Mouse (Mus musculus): ENCODE measurements around the gene Adat3. TPM values are rescaled to one million over a fixed set of nuclear protein-coding genes. Genes with fewer than 3 reads are reported as not detected.

Adat3 gene
- polyA plus RNA-seq, 1 experiment from 2014 or later = 9.7 TPM

- WGBS = under 1% methylated on average over 91 of the region's 96 CpGs
- Histone ChIP-seq H3K9ac (ENCODE audit: low read depth, low read length) (peak overlapping the region; percentile 89), H3K27ac (ENCODE audit: low read depth, low read length) (peak overlapping the region; percentile 95), H3K4me2 (peak overlapping the region; percentile 97), H3K27me3 (replicated peaks; ENCODE audit: control insufficient read depth, insufficient read depth, low read length) (no peaks in the 10 kb centered on the region), H3K9me3 (ENCODE audit: control insufficient read depth, low read length) (no peaks in the 10 kb centered on the region), H3K4me1 (replicated peaks; ENCODE audit: control insufficient read depth, insufficient read depth, low read length) (peaks cover 54% of the 10 kb centered on the region), H3K4me3 (ENCODE audit: low read depth, low read length) (peak overlapping the region; percentile 97), H3K36me3 (ENCODE audit: control insufficient read depth, insufficient read depth, low read length) (no peaks in the 10 kb centered on the region)
- DNase-seq (ENCODE audit: low spot score) (peak; percentile 80), ATAC-seq (replicated peaks; ENCODE audit: low FRiP score) (no peak)
Observed at GRCm38 (mm10) chr10:80576351-80577194, 26.1 kb upstream of the Adat3 start.

GRCm38 (mm10) chr10:80577195-80578130 is 25.2 kb upstream of the Adat3 start, which contains the start of gene Klf16:
TSS of gene Klf16 (minus strand) at chr10:80577321.
- no peaks in the 10 kb centered on the region for H3K36me3 ChIP-seq (ENCODE audit: control insufficient read depth, insufficient read depth, low read length)
- peak within 1 kb of the TSS; percentile 97 for H3K4me2 ChIP-seq
- H3K27ac ChIP-seq (ENCODE audit: low read depth, low read length) = peak within 1 kb of the TSS; percentile 95
- peak; percentile 81 for ATAC-seq (replicated peaks; ENCODE audit: low FRiP score)
- DNase-seq (ENCODE audit: low spot score) = peak; percentile 100
- no peaks in the 10 kb centered on the region for H3K27me3 ChIP-seq (replicated peaks; ENCODE audit: control insufficient read depth, insufficient read depth, low read length)
- peak within 1 kb of the TSS; percentile 97 for H3K4me3 ChIP-seq (ENCODE audit: low read depth, low read length)
- peaks cover 46% of the 10 kb centered on the region for H3K4me1 ChIP-seq (replicated peaks; ENCODE audit: control insufficient read depth, insufficient read depth, low read length)
- H3K9me3 ChIP-seq (ENCODE audit: control insufficient read depth, low read length) = no peaks in the 10 kb centered on the region
- peak within 1 kb of the TSS; percentile 89 for H3K9ac ChIP-seq (ENCODE audit: low read depth, low read length)
- WGBS = under 1% methylated on average over 80 of the region's 97 CpGs

GRCm38 (mm10) chr10:80578131-80578750 is 24.4 kb upstream of the Adat3 start:
- peak overlapping the region; percentile 97 for H3K4me2 ChIP-seq
- H3K27ac ChIP-seq (ENCODE audit: low read depth, low read length) = peak overlapping the region; percentile 95
- H3K4me1 ChIP-seq (replicated peaks; ENCODE audit: control insufficient read depth, insufficient read depth, low read length) = peaks cover 40% of the 10 kb centered on the region
- peak overlapping the region; percentile 89 for H3K9ac ChIP-seq (ENCODE audit: low read depth, low read length)
- H3K27me3 ChIP-seq (replicated peaks; ENCODE audit: control insufficient read depth, insufficient read depth, low read length) = no peaks in the 10 kb centered on the region
- peak overlapping the region; percentile 97 for H3K4me3 ChIP-seq (ENCODE audit: low read depth, low read length)
- ATAC-seq (replicated peaks; ENCODE audit: low FRiP score) (peak; percentile 65), DNase-seq (ENCODE audit: low spot score) (peak; percentile 87)
- WGBS = under 1% methylated on average over 29 of the region's 29 CpGs
- H3K36me3 ChIP-seq (ENCODE audit: control insufficient read depth, insufficient read depth, low read length) = peaks cover under 1% of the 10 kb centered on the region; the same call in 1 of the 2 replicates
- H3K9me3 ChIP-seq (ENCODE audit: control insufficient read depth, low read length) = no peaks in the 10 kb centered on the region

- WGBS = 8% methylated on average over 8 of the region's 8 CpGs
- Histone ChIP-seq H3K4me2 (peak overlapping the region; percentile 97), H3K27ac (ENCODE audit: low read depth, low read length) (peak overlapping the region; percentile 95), H3K4me1 (replicated peaks; ENCODE audit: control insufficient read depth, insufficient read depth, low read length) (peaks cover 33% of the 10 kb centered on the region), H3K36me3 (ENCODE audit: control insufficient read depth, insufficient read depth, low read length) (peaks cover 7% of the 10 kb centered on the region; the same call in 1 of the 2 replicates), H3K9me3 (ENCODE audit: control insufficient read depth, low read length) (no peaks in the 10 kb centered on the region), H3K27me3 (replicated peaks; ENCODE audit: control insufficient read depth, insufficient read depth, low read length) (no peaks in the 10 kb centered on the region), H3K9ac (ENCODE audit: low read depth, low read length) (peak overlapping the region; percentile 89), H3K4me3 (ENCODE audit: low read depth, low read length) (peak overlapping the region; percentile 97)
- ATAC-seq (replicated peaks; ENCODE audit: low FRiP score) (peak; percentile 48), DNase-seq (ENCODE audit: low spot score) (no peak)
Observed at GRCm38 (mm10) chr10:80578911-80579310, 23.8 kb upstream of the Adat3 start.

- Histone ChIP-seq H3K27me3 (replicated peaks; ENCODE audit: control insufficient read depth, insufficient read depth, low read length) (no peaks in the 10 kb centered on the region), H3K4me3 (ENCODE audit: low read depth, low read length) (no peak overlapping the region), H3K9ac (ENCODE audit: low read depth, low read length) (no peak overlapping the region), H3K36me3 (ENCODE audit: control insufficient read depth, insufficient read depth, low read length) (peaks cover 11% of the 10 kb centered on the region), H3K27ac (ENCODE audit: low read depth, low read length) (no peak overlapping the region), H3K4me1 (replicated peaks; ENCODE audit: control insufficient read depth, insufficient read depth, low read length) (peaks cover 17% of the 10 kb centered on the region), H3K4me2 (no peak overlapping the region), H3K9me3 (ENCODE audit: control insufficient read depth, low read length) (no peaks in the 10 kb centered on the region)
- DNase-seq (ENCODE audit: low spot score) = no peak
- no peak for ATAC-seq (replicated peaks; ENCODE audit: low FRiP score)
- 82% methylated on average over 5 of the region's 5 CpGs for WGBS
Observed at GRCm38 (mm10) chr10:80583047-80583446, 19.6 kb upstream of the Adat3 start.

- Histone ChIP-seq H3K4me3 (ENCODE audit: low read depth, low read length) (no peak overlapping the region), H3K36me3 (ENCODE audit: control insufficient read depth, insufficient read depth, low read length) (peaks cover 11% of the 10 kb centered on the region), H3K9me3 (ENCODE audit: control insufficient read depth, low read length) (no peaks in the 10 kb centered on the region), H3K9ac (ENCODE audit: low read depth, low read length) (no peak overlapping the region), H3K4me2 (peak overlapping the region; percentile 3; the same call in 1 of the 2 replicates), H3K4me1 (replicated peaks; ENCODE audit: control insufficient read depth, insufficient read depth, low read length) (peaks cover 24% of the 10 kb centered on the region), H3K27ac (ENCODE audit: low read depth, low read length) (0 out of 2 replicates have a peak overlapping the region, but pooled peaks have one; percentile 48), H3K27me3 (replicated peaks; ENCODE audit: control insufficient read depth, insufficient read depth, low read length) (no peaks in the 10 kb centered on the region)
- DNase-seq (ENCODE audit: low spot score) = no peak
- 72% methylated on average over 12 of the region's 12 CpGs for WGBS
- peak; percentile 24; the same call in 1 of the 2 replicates for ATAC-seq (replicated peaks; ENCODE audit: low FRiP score)
Observed at GRCm38 (mm10) chr10:80584045-80584488, 18.6 kb upstream of the Adat3 start.

GRCm38 (mm10) chr10:80584642-80585552 is 17.8 kb upstream of the Adat3 start:
- Histone ChIP-seq H3K4me3 (ENCODE audit: low read depth, low read length) (no peak overlapping the region), H3K4me2 (0 out of 2 replicates have a peak overlapping the region, but pooled peaks have one; percentile 3), H3K9me3 (ENCODE audit: control insufficient read depth, low read length) (no peaks in the 10 kb centered on the region), H3K4me1 (replicated peaks; ENCODE audit: control insufficient read depth, insufficient read depth, low read length) (peaks cover 22% of the 10 kb centered on the region), H3K36me3 (ENCODE audit: control insufficient read depth, insufficient read depth, low read length) (peaks cover 11% of the 10 kb centered on the region), H3K27ac (ENCODE audit: low read depth, low read length) (peak overlapping the region; percentile 48; the same call in 1 of the 2 replicates), H3K9ac (ENCODE audit: low read depth, low read length) (0 out of 2 replicates have a peak overlapping the region, but pooled peaks have one; percentile 25), H3K27me3 (replicated peaks; ENCODE audit: control insufficient read depth, insufficient read depth, low read length) (no peaks in the 10 kb centered on the region)
- DNase-seq (ENCODE audit: low spot score) = no peak
- ATAC-seq (replicated peaks; ENCODE audit: low FRiP score) = no peak
- 74% methylated on average over 12 of the region's 12 CpGs for WGBS
